Mouse (Mus musculus) gastrocnemius, postnatal 14 days (tissue): ENCODE results near the gene Fam102b. TPM values are rescaled to one million over a fixed set of nuclear protein-coding genes. Genes with fewer than 3 reads are reported as not detected.

ENCODE experiments used
- microRNA-seq, 2 experiments: library from miRNA; unstranded; fragments of <30 nt; microRNA quantifications; one replicate each; pipeline ENCODE4 v1.2.0; 2021
- total RNA-seq, 2 experiments: library from RNA; stranded (reverse); gene quantifications; 2 replicates each; pipeline ENCODE4 v1.2.3; 2021

Gene Fam102b
- total RNA-seq, 2 experiments from 2014 or later, result 11.7 to 18.5 TPM

Small RNA genes within 50 kb of the gene (microRNA-seq; reads per million reads assigned to microRNA genes)
- gene Gm44384, result 0 reads per million in 2 experiments

Other genes starting within 250 kb of the Fam102b start
- 10 to 100 TPM; 25.9 to 29.9 TPM for gene Stxbp3, start 187.1 kb downstream of the Fam102b start, total RNA-seq
- gene Fndc7, start 137.6 kb downstream of the Fam102b start, total RNA-seq, result under 1 TPM in 1 of 2 experiments, not detected in 1; 0.08 TPM
- gene Prpf38b, start 115.9 kb downstream of the Fam102b start, total RNA-seq, result 10 to 100 TPM; 18.6 to 19.5 TPM
- gene Henmt1, start 87.7 kb downstream of the Fam102b start, total RNA-seq, result not detected
- not detected for gene Gm9857, start 87.2 kb downstream of the Fam102b start, total RNA-seq
- not detected for gene Slc25a54, start 52.9 kb upstream of the Fam102b start, total RNA-seq
- 1 to 10 TPM; 6.3 to 8.0 TPM for gene Slc25a24, start 95.5 kb upstream of the Fam102b start, total RNA-seq